Mouse (Mus musculus): ENCODE measurements around the gene Rph3al. TPM values are rescaled to one million over a fixed set of nuclear protein-coding genes. Genes with fewer than 3 reads are reported as not detected.

Rph3al gene
- polyA plus RNA-seq, 1 experiment from 2014 or later: 1.1 TPM

GRCm38 (mm10) chr11:75853067-75853636 lies 85.1 kb downstream of the Rph3al start:
- H3K36me3 ChIP-seq (ENCODE audit: control insufficient read depth, insufficient read depth, low read length): no peaks in the 10 kb centered on the region
- H3K4me1 ChIP-seq (ENCODE audit: control insufficient read depth, insufficient read depth, low read length): no peaks in the 10 kb centered on the region
- no peak for DNase-seq (ENCODE audit: low spot score, missing footprints)
- WGBS: 91% methylated on average over 10 of the region's 10 CpGs
- ATAC-seq (ENCODE audit: low FRiP score): no peak
- no peaks in the 10 kb centered on the region for H3K9me3 ChIP-seq (ENCODE audit: control insufficient read depth, low read length)
- no peaks in the 10 kb centered on the region for H3K27me3 ChIP-seq (ENCODE audit: control insufficient read depth, insufficient read depth, low read length)
- H3K27ac ChIP-seq (ENCODE audit: low read depth, low read length): no peak overlapping the region
- H3K4me3 ChIP-seq (ENCODE audit: low read depth, low read length): no peak overlapping the region
- H3K4me2 ChIP-seq: no peak overlapping the region
- H3K9ac ChIP-seq (ENCODE audit: low read length): no peak overlapping the region

GRCm38 (mm10) chr11:75852485-75852884 lies 85.7 kb downstream of the Rph3al start:
- WGBS: 90% methylated on average over 2 of the region's 2 CpGs
- Histone ChIP-seq H3K27ac (ENCODE audit: low read depth, low read length) (no peak overlapping the region), H3K27me3 (ENCODE audit: control insufficient read depth, insufficient read depth, low read length) (no peaks in the 10 kb centered on the region), H3K9me3 (ENCODE audit: control insufficient read depth, low read length) (no peaks in the 10 kb centered on the region), H3K36me3 (ENCODE audit: control insufficient read depth, insufficient read depth, low read length) (no peaks in the 10 kb centered on the region), H3K4me1 (ENCODE audit: control insufficient read depth, insufficient read depth, low read length) (no peaks in the 10 kb centered on the region), H3K9ac (ENCODE audit: low read length) (no peak overlapping the region), H3K4me3 (ENCODE audit: low read depth, low read length) (no peak overlapping the region), H3K4me2 (no peak overlapping the region)
- ATAC-seq (ENCODE audit: low FRiP score) (no peak), DNase-seq (ENCODE audit: low spot score, missing footprints) (no peak)

- Histone ChIP-seq H3K9me3 (ENCODE audit: control insufficient read depth, low read length) (no peaks in the 10 kb centered on the region), H3K4me1 (ENCODE audit: control insufficient read depth, insufficient read depth, low read length) (no peaks in the 10 kb centered on the region), H3K36me3 (ENCODE audit: control insufficient read depth, insufficient read depth, low read length) (no peaks in the 10 kb centered on the region), H3K27ac (ENCODE audit: low read depth, low read length) (no peak overlapping the region), H3K9ac (ENCODE audit: low read length) (no peak overlapping the region), H3K4me2 (no peak overlapping the region), H3K4me3 (ENCODE audit: low read depth, low read length) (no peak overlapping the region), H3K27me3 (ENCODE audit: control insufficient read depth, insufficient read depth, low read length) (no peaks in the 10 kb centered on the region)
- 91% methylated on average over 6 of the region's 6 CpGs for WGBS
- no peak for ATAC-seq (ENCODE audit: low FRiP score)
- no peak for DNase-seq (ENCODE audit: low spot score, missing footprints)
Measured at GRCm38 (mm10) chr11:75849552-75849951, 88.7 kb downstream of the Rph3al start.

- H3K4me3 ChIP-seq (ENCODE audit: low read depth, low read length): no peak overlapping the region
- H3K9ac ChIP-seq (ENCODE audit: low read length): no peak overlapping the region
- H3K36me3 ChIP-seq (ENCODE audit: control insufficient read depth, insufficient read depth, low read length): no peaks in the 10 kb centered on the region
- no peak for ATAC-seq (ENCODE audit: low FRiP score)
- peak; percentile 76 for DNase-seq (ENCODE audit: low spot score, missing footprints)
- H3K9me3 ChIP-seq (ENCODE audit: control insufficient read depth, low read length): no peaks in the 10 kb centered on the region
- no peaks in the 10 kb centered on the region for H3K27me3 ChIP-seq (ENCODE audit: control insufficient read depth, insufficient read depth, low read length)
- H3K4me2 ChIP-seq: no peak overlapping the region
- H3K27ac ChIP-seq (ENCODE audit: low read depth, low read length): no peak overlapping the region
- peaks cover 6% of the 10 kb centered on the region for H3K4me1 ChIP-seq (ENCODE audit: control insufficient read depth, insufficient read depth, low read length)
- WGBS: 86% methylated on average over 7 of the region's 7 CpGs
Measured at GRCm38 (mm10) chr11:75846589-75846988, 91.6 kb downstream of the Rph3al start.

GRCm38 (mm10) chr11:75845675-75846074 lies 92.6 kb downstream of the Rph3al start:
- H3K9ac ChIP-seq (ENCODE audit: low read length): no peak overlapping the region
- DNase-seq (ENCODE audit: low spot score, missing footprints) (peak; percentile 14), ATAC-seq (ENCODE audit: low FRiP score) (no peak)
- H3K27ac ChIP-seq (ENCODE audit: low read depth, low read length): no peak overlapping the region
- no peak overlapping the region for H3K4me2 ChIP-seq
- 69% methylated on average over 7 of the region's 7 CpGs for WGBS
- H3K36me3 ChIP-seq (ENCODE audit: control insufficient read depth, insufficient read depth, low read length): no peaks in the 10 kb centered on the region
- no peaks in the 10 kb centered on the region for H3K27me3 ChIP-seq (ENCODE audit: control insufficient read depth, insufficient read depth, low read length)
- H3K4me1 ChIP-seq (ENCODE audit: control insufficient read depth, insufficient read depth, low read length): peaks cover 10% of the 10 kb centered on the region
- H3K9me3 ChIP-seq (ENCODE audit: control insufficient read depth, low read length): no peaks in the 10 kb centered on the region
- no peak overlapping the region for H3K4me3 ChIP-seq (ENCODE audit: low read depth, low read length)

GRCm38 (mm10) chr11:75842904-75843619 lies 95.2 kb downstream of the Rph3al start:
- Histone ChIP-seq H3K27me3 (ENCODE audit: control insufficient read depth, insufficient read depth, low read length) (no peaks in the 10 kb centered on the region), H3K9me3 (ENCODE audit: control insufficient read depth, low read length) (no peaks in the 10 kb centered on the region), H3K27ac (ENCODE audit: low read depth, low read length) (no peak overlapping the region; the same call in 1 of the 2 replicates), H3K4me1 (ENCODE audit: control insufficient read depth, insufficient read depth, low read length) (peaks cover 21% of the 10 kb centered on the region), H3K4me2 (no peak overlapping the region), H3K36me3 (ENCODE audit: control insufficient read depth, insufficient read depth, low read length) (no peaks in the 10 kb centered on the region), H3K4me3 (ENCODE audit: low read depth, low read length) (no peak overlapping the region), H3K9ac (ENCODE audit: low read length) (no peak overlapping the region)
- DNase-seq (ENCODE audit: low spot score, missing footprints) (no peak), ATAC-seq (ENCODE audit: low FRiP score) (no peak)
- WGBS: 58% methylated on average over 4 of the region's 4 CpGs

- Histone ChIP-seq H3K4me3 (ENCODE audit: low read depth, low read length) (no peak overlapping the region), H3K9me3 (ENCODE audit: control insufficient read depth, low read length) (no peaks in the 10 kb centered on the region), H3K36me3 (ENCODE audit: control insufficient read depth, insufficient read depth, low read length) (no peaks in the 10 kb centered on the region), H3K27me3 (ENCODE audit: control insufficient read depth, insufficient read depth, low read length) (no peaks in the 10 kb centered on the region), H3K4me2 (no peak overlapping the region), H3K4me1 (ENCODE audit: control insufficient read depth, insufficient read depth, low read length) (peaks cover 21% of the 10 kb centered on the region), H3K27ac (ENCODE audit: low read depth, low read length) (peak overlapping the region; percentile 57), H3K9ac (ENCODE audit: low read length) (no peak overlapping the region)
- 77% methylated on average over 3 of the region's 3 CpGs for WGBS
- peak; percentile 68 for DNase-seq (ENCODE audit: low spot score, missing footprints)
- ATAC-seq (ENCODE audit: low FRiP score): no peak
Measured at GRCm38 (mm10) chr11:75841503-75841902, 96.7 kb downstream of the Rph3al start.

- H3K4me2 ChIP-seq: no peak overlapping the region
- H3K27ac ChIP-seq (ENCODE audit: low read depth, low read length): no peak overlapping the region
- peaks cover 21% of the 10 kb centered on the region for H3K4me1 ChIP-seq (ENCODE audit: control insufficient read depth, insufficient read depth, low read length)
- H3K9ac ChIP-seq (ENCODE audit: low read length): no peak overlapping the region
- 74% methylated on average over 12 of the region's 12 CpGs for WGBS
- no peaks in the 10 kb centered on the region for H3K27me3 ChIP-seq (ENCODE audit: control insufficient read depth, insufficient read depth, low read length)
- no peaks in the 10 kb centered on the region for H3K9me3 ChIP-seq (ENCODE audit: control insufficient read depth, low read length)
- DNase-seq (ENCODE audit: low spot score, missing footprints) (no peak), ATAC-seq (ENCODE audit: low FRiP score) (no peak)
- no peaks in the 10 kb centered on the region for H3K36me3 ChIP-seq (ENCODE audit: control insufficient read depth, insufficient read depth, low read length)
- no peak overlapping the region for H3K4me3 ChIP-seq (ENCODE audit: low read depth, low read length)
Measured at GRCm38 (mm10) chr11:75839536-75840430, 98.4 kb downstream of the Rph3al start.
